Mouse (Mus musculus): ENCODE measurements around the gene Trmo. TPM values are rescaled to one million over a fixed set of nuclear protein-coding genes. Genes with fewer than 3 reads are reported as not detected.

The Trmo gene
- polyA plus RNA-seq, 1 experiment from 2014 or later, result 9.9 TPM

- peak overlapping the region; percentile 45; the same call in 1 of the 2 replicates for H3K4me3 ChIP-seq (replicated peaks; ENCODE audit: low read length)
- no peaks in the 10 kb centered on the region for H3K9me3 ChIP-seq (replicated peaks; ENCODE audit: control insufficient read depth, low read length)
- no peak overlapping the region for H3K4me2 ChIP-seq (ENCODE audit: low read depth, low read length)
- no peak overlapping the region for H3K9ac ChIP-seq (ENCODE audit: low read length)
- ATAC-seq (ENCODE audit: insufficient read depth, low FRiP score), result no peak
- 23% methylated on average over 3 of the region's 3 CpGs for WGBS
- no peak overlapping the region for H3K27ac ChIP-seq (ENCODE audit: low read length)
- peaks cover 85% of the 10 kb centered on the region for H3K27me3 ChIP-seq (ENCODE audit: control insufficient read depth, insufficient read depth, low read length)
- H3K36me3 ChIP-seq (ENCODE audit: control insufficient read depth, insufficient read depth, low read length), result no peaks in the 10 kb centered on the region
- peaks cover 9% of the 10 kb centered on the region for H3K4me1 ChIP-seq (ENCODE audit: control insufficient read depth, insufficient read depth, low read length)
These were observed 43.5 kb downstream of the Trmo start for GRCm38 (mm10) chr4:46345773-46346100.

GRCm38 (mm10) chr4:46345056-46345772, 44.0 kb downstream of the Trmo start:
- peak overlapping the region; percentile 53 for H3K4me2 ChIP-seq (ENCODE audit: low read depth, low read length)
- peak overlapping the region; percentile 45 for H3K4me3 ChIP-seq (replicated peaks; ENCODE audit: low read length)
- H3K27ac ChIP-seq (ENCODE audit: low read length), result no peak overlapping the region
- H3K27me3 ChIP-seq (ENCODE audit: control insufficient read depth, insufficient read depth, low read length), result peaks cover 85% of the 10 kb centered on the region
- 4% methylated on average over 64 of the region's 67 CpGs for WGBS
- ATAC-seq (ENCODE audit: insufficient read depth, low FRiP score), result no peak
- peaks cover 9% of the 10 kb centered on the region for H3K4me1 ChIP-seq (ENCODE audit: control insufficient read depth, insufficient read depth, low read length)
- no peak overlapping the region for H3K9ac ChIP-seq (ENCODE audit: low read length)
- no peaks in the 10 kb centered on the region for H3K36me3 ChIP-seq (ENCODE audit: control insufficient read depth, insufficient read depth, low read length)
- H3K9me3 ChIP-seq (replicated peaks; ENCODE audit: control insufficient read depth, low read length), result no peaks in the 10 kb centered on the region

DNA sequence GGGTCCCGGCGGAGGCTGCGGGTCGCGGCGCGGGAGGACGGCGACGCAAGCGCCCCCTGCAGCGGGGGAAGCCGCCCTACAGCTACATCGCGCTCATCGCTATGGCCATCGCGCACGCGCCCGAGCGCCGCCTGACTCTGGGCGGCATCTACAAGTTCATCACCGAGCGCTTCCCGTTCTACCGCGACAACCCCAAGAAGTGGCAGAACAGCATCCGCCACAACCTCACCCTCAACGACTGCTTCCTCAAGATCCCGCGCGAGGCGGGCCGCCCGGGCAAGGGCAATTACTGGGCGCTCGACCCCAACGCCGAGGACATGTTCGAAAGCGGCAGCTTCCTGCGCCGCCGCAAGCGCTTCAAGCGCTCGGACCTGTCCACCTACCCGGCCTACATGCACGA, 44.9 kb downstream of the Trmo start:
- H3K9me3 ChIP-seq (replicated peaks; ENCODE audit: control insufficient read depth, low read length), result no peaks in the 10 kb centered on the region
- no peak for ATAC-seq (ENCODE audit: insufficient read depth, low FRiP score)
- peak overlapping the region; percentile 53 for H3K4me2 ChIP-seq (ENCODE audit: low read depth, low read length)
- WGBS, result under 1% methylated on average over 51 of the region's 51 CpGs
- H3K27ac ChIP-seq (ENCODE audit: low read length), result no peak overlapping the region
- no peaks in the 10 kb centered on the region for H3K36me3 ChIP-seq (ENCODE audit: control insufficient read depth, insufficient read depth, low read length)
- H3K9ac ChIP-seq (ENCODE audit: low read length), result peak overlapping the region; percentile 57; the same call in 1 of the 2 replicates
- H3K4me1 ChIP-seq (ENCODE audit: control insufficient read depth, insufficient read depth, low read length), result peaks cover 9% of the 10 kb centered on the region
- H3K4me3 ChIP-seq (replicated peaks; ENCODE audit: low read length), result peak overlapping the region; percentile 45
- H3K27me3 ChIP-seq (ENCODE audit: control insufficient read depth, insufficient read depth, low read length), result peaks cover 85% of the 10 kb centered on the region

DNA sequence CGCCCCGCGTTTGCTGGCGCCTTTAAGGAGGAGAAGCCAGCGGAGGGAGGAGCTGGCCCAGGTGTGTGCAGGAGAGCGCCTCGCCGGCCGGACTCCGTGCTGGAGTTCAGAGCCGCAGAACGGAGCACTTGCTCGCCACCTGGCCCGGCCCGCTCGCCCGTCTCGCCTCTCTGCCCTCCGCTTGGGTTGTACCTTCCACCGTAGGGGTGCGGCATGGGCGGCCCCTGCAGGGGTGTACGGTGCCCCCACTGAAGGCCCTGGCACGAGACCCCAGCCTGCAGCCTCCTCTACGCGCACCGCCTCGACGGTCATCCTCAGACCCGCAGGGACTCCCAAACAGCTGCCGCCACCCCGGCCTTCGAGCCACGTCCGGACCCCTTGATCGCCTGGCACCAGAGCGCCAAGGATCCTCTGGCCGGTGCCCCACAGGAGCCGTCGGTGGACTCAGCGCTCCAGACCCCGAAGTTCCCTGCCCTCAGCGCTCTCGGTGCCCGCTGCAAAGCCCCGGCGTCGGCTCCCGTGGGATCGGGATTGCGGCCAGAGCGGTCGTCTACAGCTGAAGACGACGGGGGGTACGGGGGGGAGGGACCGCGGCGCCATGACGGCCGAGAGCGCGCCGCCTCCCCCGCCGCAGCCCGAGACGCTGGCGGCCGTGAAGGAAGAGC, 45.5 kb downstream of the Trmo start, which contains the start of gene Foxe1:
Gene Foxe1, plus strand, starts transcription at position 14 of the 665 bp plus-strand sequence.
- peak; percentile 57; the same call in 1 of the 2 replicates for ATAC-seq (ENCODE audit: insufficient read depth, low FRiP score)
- peak within 1 kb of the TSS; percentile 57; the same call in 1 of the 2 replicates for H3K9ac ChIP-seq (ENCODE audit: low read length)
- H3K4me1 ChIP-seq (ENCODE audit: control insufficient read depth, insufficient read depth, low read length), result peaks cover 9% of the 10 kb centered on the region
- H3K4me3 ChIP-seq (replicated peaks; ENCODE audit: low read length), result peak within 1 kb of the TSS; percentile 45
- no peaks in the 10 kb centered on the region for H3K9me3 ChIP-seq (replicated peaks; ENCODE audit: control insufficient read depth, low read length)
- H3K27me3 ChIP-seq (ENCODE audit: control insufficient read depth, insufficient read depth, low read length), result peaks cover 84% of the 10 kb centered on the region
- under 1% methylated on average over 68 of the region's 70 CpGs for WGBS
- H3K4me2 ChIP-seq (ENCODE audit: low read depth, low read length), result peak within 1 kb of the TSS; percentile 53
- no peaks in the 10 kb centered on the region for H3K36me3 ChIP-seq (ENCODE audit: control insufficient read depth, insufficient read depth, low read length)
- H3K27ac ChIP-seq (ENCODE audit: low read length), result no peak within 1 kb of the TSS

DNA sequence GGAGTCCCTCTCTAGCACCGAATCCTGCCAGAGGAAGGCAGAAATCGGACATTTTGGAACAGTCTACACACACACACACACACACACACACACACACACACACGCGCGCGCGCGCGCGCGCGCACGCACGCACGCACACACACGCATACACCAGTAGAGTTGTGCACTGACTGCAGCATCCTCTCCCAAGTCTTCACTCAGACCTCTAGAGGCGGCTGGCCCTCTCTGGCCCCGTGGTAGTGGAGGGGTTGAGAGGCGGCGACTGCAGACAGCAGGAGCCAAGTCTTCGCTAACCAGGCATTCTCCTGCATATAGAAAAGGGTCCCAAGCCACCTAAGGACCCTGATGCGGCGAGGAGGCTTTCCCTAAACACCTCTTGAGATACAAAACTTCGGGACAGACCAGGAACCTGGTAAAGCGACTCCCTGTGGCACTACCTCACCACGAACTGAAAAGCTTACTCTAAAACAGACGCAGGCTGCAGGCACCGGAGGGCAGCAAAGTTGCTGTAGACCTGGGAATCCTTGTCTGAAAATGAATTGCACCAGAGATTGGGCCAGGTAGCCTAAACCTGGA, 46.4 kb downstream of the Trmo start:
- H3K9me3 ChIP-seq (replicated peaks; ENCODE audit: control insufficient read depth, low read length), result no peaks in the 10 kb centered on the region
- H3K4me3 ChIP-seq (replicated peaks; ENCODE audit: low read length), result peak overlapping the region; percentile 45
- peaks cover 90% of the 10 kb centered on the region for H3K27me3 ChIP-seq (ENCODE audit: control insufficient read depth, insufficient read depth, low read length)
- ATAC-seq (ENCODE audit: insufficient read depth, low FRiP score), result no peak
- under 1% methylated on average over 27 of the region's 28 CpGs for WGBS
- H3K9ac ChIP-seq (ENCODE audit: low read length), result no peak overlapping the region
- peak overlapping the region; percentile 53; the same call in 1 of the 2 replicates for H3K4me2 ChIP-seq (ENCODE audit: low read depth, low read length)
- H3K4me1 ChIP-seq (ENCODE audit: control insufficient read depth, insufficient read depth, low read length), result peaks cover 9% of the 10 kb centered on the region
- no peak overlapping the region for H3K27ac ChIP-seq (ENCODE audit: low read length)
- no peaks in the 10 kb centered on the region for H3K36me3 ChIP-seq (ENCODE audit: control insufficient read depth, insufficient read depth, low read length)

DNA sequence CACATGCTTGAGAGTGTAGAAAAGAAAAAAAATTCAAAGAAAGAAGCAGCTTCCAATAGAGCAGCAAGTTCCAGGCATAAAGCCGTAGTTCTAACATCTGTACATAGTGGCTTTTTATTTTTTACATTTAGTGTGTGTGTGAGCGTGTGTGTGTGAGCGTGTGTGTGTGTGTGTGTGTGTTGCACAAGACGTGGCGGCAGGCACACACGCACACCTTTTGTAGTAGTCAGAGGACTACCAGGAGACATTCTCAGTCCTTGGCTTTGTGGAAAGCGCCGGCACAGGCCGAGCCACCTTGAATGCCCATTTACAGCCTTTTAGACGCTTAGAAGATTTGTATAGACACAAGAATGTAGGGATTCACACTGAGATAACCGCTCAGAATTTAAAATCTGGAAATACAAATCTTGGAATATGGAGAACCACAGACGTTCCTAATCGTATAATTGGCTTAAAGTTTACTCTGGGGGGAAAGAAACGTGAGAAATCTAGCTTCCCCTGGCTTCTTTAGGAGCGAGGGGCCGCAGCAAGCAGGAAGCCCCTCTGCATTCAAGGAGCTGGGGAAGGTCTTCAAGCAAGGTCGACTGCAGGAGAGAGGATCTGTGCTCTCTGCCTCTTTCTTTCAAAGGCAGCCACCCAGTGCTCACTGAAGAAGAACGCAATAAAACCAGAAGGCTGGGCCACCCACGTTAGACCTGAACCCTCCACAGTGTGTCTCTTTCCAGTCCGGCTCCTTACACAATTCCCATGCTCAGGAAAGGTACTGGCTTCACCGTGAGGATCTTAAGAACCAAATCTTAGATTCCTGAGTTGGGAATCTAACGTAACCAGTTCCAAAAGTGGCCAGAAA, 47.2 kb downstream of the Trmo start:
- Histone ChIP-seq H3K4me3 (replicated peaks; ENCODE audit: low read length) (0 out of 2 replicates have a peak overlapping the region, but pooled peaks have one; percentile 45), H3K4me1 (ENCODE audit: control insufficient read depth, insufficient read depth, low read length) (peaks cover 9% of the 10 kb centered on the region), H3K9me3 (replicated peaks; ENCODE audit: control insufficient read depth, low read length) (no peaks in the 10 kb centered on the region), H3K4me2 (ENCODE audit: low read depth, low read length) (peak overlapping the region; percentile 53; the same call in 1 of the 2 replicates), H3K9ac (ENCODE audit: low read length) (no peak overlapping the region), H3K36me3 (ENCODE audit: control insufficient read depth, insufficient read depth, low read length) (no peaks in the 10 kb centered on the region), H3K27me3 (ENCODE audit: control insufficient read depth, insufficient read depth, low read length) (peaks cover 89% of the 10 kb centered on the region), H3K27ac (ENCODE audit: low read length) (no peak overlapping the region)
- ATAC-seq (ENCODE audit: insufficient read depth, low FRiP score), result no peak
- WGBS, result 17% methylated on average over 22 of the region's 22 CpGs

DNA sequence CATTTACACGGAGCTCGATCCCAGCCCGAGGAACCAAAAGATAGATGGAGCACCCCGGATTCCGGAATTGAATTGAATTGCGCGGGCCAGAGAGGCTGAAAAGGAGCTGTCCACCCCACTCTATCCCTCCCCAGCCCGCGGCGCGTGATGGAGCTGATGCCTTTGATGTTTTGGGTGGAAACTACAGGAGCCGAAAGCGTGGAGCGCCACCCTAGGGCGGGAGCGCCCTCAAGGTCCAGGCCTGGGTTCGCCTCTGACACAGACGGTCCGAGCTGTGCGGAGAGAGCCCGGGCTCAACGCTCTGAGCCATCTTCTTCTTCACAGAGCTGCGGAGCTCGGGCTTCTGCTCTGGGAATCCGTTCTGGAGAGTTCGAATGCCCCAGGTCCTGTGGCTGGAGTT, 49.7 kb downstream of the Trmo start:
- H3K4me3 ChIP-seq (replicated peaks; ENCODE audit: low read length), result no peak overlapping the region
- no peak overlapping the region for H3K4me2 ChIP-seq (ENCODE audit: low read depth, low read length)
- peaks cover 73% of the 10 kb centered on the region for H3K27me3 ChIP-seq (ENCODE audit: control insufficient read depth, insufficient read depth, low read length)
- no peak overlapping the region for H3K9ac ChIP-seq (ENCODE audit: low read length)
- 3% methylated on average over 26 of the region's 26 CpGs for WGBS
- no peaks in the 10 kb centered on the region for H3K36me3 ChIP-seq (ENCODE audit: control insufficient read depth, insufficient read depth, low read length)
- H3K27ac ChIP-seq (ENCODE audit: low read length), result no peak overlapping the region
- H3K4me1 ChIP-seq (ENCODE audit: control insufficient read depth, insufficient read depth, low read length), result peaks cover 7% of the 10 kb centered on the region
- ATAC-seq (ENCODE audit: insufficient read depth, low FRiP score), result no peak
- no peaks in the 10 kb centered on the region for H3K9me3 ChIP-seq (replicated peaks; ENCODE audit: control insufficient read depth, low read length)

DNA sequence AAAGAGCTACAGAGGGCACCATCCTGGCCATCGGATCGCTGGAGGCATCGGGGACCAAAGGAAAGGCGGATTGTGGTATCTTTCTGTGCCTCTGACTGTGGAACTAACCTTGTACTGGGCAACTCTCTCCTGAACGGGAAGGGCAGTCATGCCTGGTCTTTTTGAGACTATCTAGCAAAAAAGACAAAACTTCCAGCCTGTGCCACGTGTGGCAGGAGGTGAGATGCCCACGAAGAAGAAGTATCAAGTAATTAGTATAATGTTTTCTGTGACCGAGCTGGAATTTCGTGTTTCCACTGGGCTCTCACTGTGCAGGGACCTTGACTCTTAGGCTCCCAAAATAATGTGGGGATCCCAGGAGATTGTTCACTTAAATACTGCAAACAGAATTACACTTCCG, 50.2 kb downstream of the Trmo start:
- no peak overlapping the region for H3K4me3 ChIP-seq (replicated peaks; ENCODE audit: low read length)
- WGBS, result 25% methylated on average over 10 of the region's 10 CpGs
- no peak overlapping the region for H3K4me2 ChIP-seq (ENCODE audit: low read depth, low read length)
- no peaks in the 10 kb centered on the region for H3K36me3 ChIP-seq (ENCODE audit: control insufficient read depth, insufficient read depth, low read length)
- H3K9ac ChIP-seq (ENCODE audit: low read length), result no peak overlapping the region
- no peak overlapping the region for H3K27ac ChIP-seq (ENCODE audit: low read length)
- no peak for ATAC-seq (ENCODE audit: insufficient read depth, low FRiP score)
- peaks cover 67% of the 10 kb centered on the region for H3K27me3 ChIP-seq (ENCODE audit: control insufficient read depth, insufficient read depth, low read length)
- no peaks in the 10 kb centered on the region for H3K9me3 ChIP-seq (replicated peaks; ENCODE audit: control insufficient read depth, low read length)
- H3K4me1 ChIP-seq (ENCODE audit: control insufficient read depth, insufficient read depth, low read length), result peaks cover 5% of the 10 kb centered on the region
